Mouse (Mus musculus): Measurements from ENCODE around the gene Rabl3. TPM values are rescaled to one million over a fixed set of nuclear protein-coding genes. Genes with fewer than 3 reads are reported as not detected.

Gene Rabl3
- total and polyA plus RNA-seq, 3 experiments, result 7.3 to 13.5 TPM; not detected in 1

- Histone ChIP-seq H3K4me1 (ENCODE audit: control insufficient read depth in 1 of 2, insufficient read depth in 2 of 2, low read length in 2 of 2) (no peaks in the 10 kb centered on the region), H3K27me3 (ENCODE audit: control insufficient read depth in 1 of 2, insufficient read depth in 2 of 2, low read length in 2 of 2) (no peaks in the 10 kb centered on the region; a peak in 1 of 4 replicates), H3K36me3 (ENCODE audit: control insufficient read depth in 1 of 2, insufficient read depth in 2 of 2, low read length in 2 of 2) (no peaks in the 10 kb centered on the region), H3K4me3 (ENCODE audit: control insufficient read depth in 1 of 2, insufficient read depth in 1 of 2, low read depth in 2 of 2, low read length in 2 of 2) (no peak overlapping the region), H3K27ac (ENCODE audit: control insufficient read depth, low read depth, low read length) (no peak overlapping the region), H3K79me2 (ENCODE audit: control insufficient read depth, insufficient read depth, low read length, poor library complexity) (no peaks in the 10 kb centered on the region), H3K9ac (ENCODE audit: control insufficient read depth, low read depth, low read length, poor library complexity, severe bottlenecking) (no peak overlapping the region), H3K9me3 (replicated peaks; ENCODE audit: insufficient read depth, low read length) (no peaks in the 10 kb centered on the region)
- TF ChIP-seq SMC3 (IDR thresholded peaks at IDR 0.05; ENCODE audit: low read depth, low read length) (no peak), EP300 (IDR thresholded peaks at IDR 0.05; ENCODE audit: low read depth in 1 of 2, low read length in 2 of 2) (no peak), CHD2 (IDR thresholded peaks at IDR 0.05; ENCODE audit: low read length) (no peak), E2F4 (IDR thresholded peaks at IDR 0.05; ENCODE audit: borderline replicate concordance, low read depth, low read length) (no peak), GABPA (IDR thresholded peaks at IDR 0.05; ENCODE audit: low read depth, low read length) (no peak), JUND (IDR thresholded peaks at IDR 0.05; ENCODE audit: low read depth, low read length) (no peak), HCFC1 (IDR thresholded peaks at IDR 0.05; ENCODE audit: low read depth, low read length) (no peak), ZC3H11A (IDR thresholded peaks at IDR 0.05; ENCODE audit: low read depth, low read length) (no peak), UBTF (IDR thresholded peaks at IDR 0.05; ENCODE audit: borderline replicate concordance, insufficient read depth, low read depth, low read length) (no peak), RAD21 (IDR thresholded peaks at IDR 0.05; ENCODE audit: low read depth, low read length) (no peak), ZNF384 (IDR thresholded peaks at IDR 0.05; ENCODE audit: low read depth, low read length) (no peak), MEF2A (IDR thresholded peaks at IDR 0.05; ENCODE audit: extremely low read depth, insufficient replicate concordance, low read depth, low read length, poor library complexity, severe bottlenecking) (no peak), SIN3A (IDR thresholded peaks at IDR 0.05; ENCODE audit: low read length) (no peak), ZMIZ1 (IDR thresholded peaks at IDR 0.05; ENCODE audit: low read depth, low read length) (no peak)
- no peak for DNase-seq (ENCODE audit: low read depth, low spot score)
Measured at GRCm38 (mm10) chr16:37612013-37612412, 72.3 kb downstream of the Rabl3 start.

DNA sequence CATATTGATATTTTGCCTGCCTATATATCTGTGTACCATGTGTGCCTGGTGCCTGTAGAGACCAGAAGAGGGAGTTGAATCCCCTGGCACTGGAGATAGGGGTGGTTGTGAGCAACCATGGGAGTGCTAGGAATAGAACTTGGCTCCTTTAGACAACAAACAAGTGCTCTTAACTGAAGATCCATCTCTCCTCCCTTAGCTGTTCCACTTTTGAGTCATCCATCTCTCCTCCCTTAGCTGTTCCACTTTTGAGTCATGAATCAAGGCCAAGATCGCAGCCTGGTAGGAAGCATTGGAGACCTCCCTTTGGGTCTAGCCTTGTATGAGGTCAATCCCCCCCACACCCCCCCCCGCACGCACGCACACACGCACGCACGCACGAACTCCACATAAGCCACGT, 74.9 kb downstream of the Rabl3 start:
- H3K79me2 ChIP-seq (ENCODE audit: control insufficient read depth, insufficient read depth, low read length, poor library complexity), result no peaks in the 10 kb centered on the region
- DNase-seq (ENCODE audit: low read depth, low spot score), result no peak
- H3K4me1 ChIP-seq (ENCODE audit: control insufficient read depth in 1 of 2, insufficient read depth in 2 of 2, low read length in 2 of 2), result no peaks in the 10 kb centered on the region
- TF ChIP-seq ELF1 (IDR thresholded peaks at IDR 0.05; ENCODE audit: low read depth, low read length) (no peak), NRF1 (IDR thresholded peaks at IDR 0.05; ENCODE audit: insufficient read depth, low read depth, low read length, poor library complexity, severe bottlenecking) (no peak), MYB (IDR thresholded peaks at IDR 0.05; ENCODE audit: low read depth, low read length) (no peak), POLR2AphosphoS2 (IDR thresholded peaks at IDR 0.05; ENCODE audit: low read length) (no peak), ZC3H11A (IDR thresholded peaks at IDR 0.05; ENCODE audit: low read depth, low read length) (no peak), USF1 (IDR thresholded peaks at IDR 0.05; ENCODE audit: low read depth, low read length) (no peak), USF2 (IDR thresholded peaks at IDR 0.05; ENCODE audit: borderline replicate concordance in 1 of 2, insufficient read depth in 1 of 2, low read depth in 1 of 2, low read length in 2 of 2) (no peak), TCF12 (IDR thresholded peaks at IDR 0.05; ENCODE audit: low read depth, low read length) (no peak), GABPA (IDR thresholded peaks at IDR 0.05; ENCODE audit: low read depth, low read length) (no peak), KAT2A (conservative IDR thresholded peaks at IDR 0.05; ENCODE audit: low read depth, low read length) (no peak), MAFK (IDR thresholded peaks at IDR 0.05; ENCODE audit: borderline replicate concordance, low read depth, low read length) (no peak), GATA1 (IDR thresholded peaks at IDR 0.05; ENCODE audit: low read depth, low read length) (no peak), RCOR1 (IDR thresholded peaks at IDR 0.05; ENCODE audit: low read depth, low read length) (no peak), HCFC1 (IDR thresholded peaks at IDR 0.05; ENCODE audit: low read depth, low read length) (no peak), POLR2AphosphoS5 (IDR thresholded peaks at IDR 0.05; ENCODE audit: borderline replicate concordance, low read depth, low read length) (no peak), ZNF384 (IDR thresholded peaks at IDR 0.05; ENCODE audit: low read depth, low read length) (no peak)
- H3K27ac ChIP-seq (ENCODE audit: control insufficient read depth, low read depth, low read length), result no peak overlapping the region
- no peak overlapping the region for H3K9ac ChIP-seq (ENCODE audit: control insufficient read depth, low read depth, low read length, poor library complexity, severe bottlenecking)
- no peaks in the 10 kb centered on the region; a peak in 3 of 4 replicates for H3K27me3 ChIP-seq (ENCODE audit: control insufficient read depth in 1 of 2, insufficient read depth in 2 of 2, low read length in 2 of 2)
- no peak overlapping the region for H3K4me3 ChIP-seq (ENCODE audit: control insufficient read depth in 1 of 2, insufficient read depth in 1 of 2, low read depth in 2 of 2, low read length in 2 of 2)
- H3K36me3 ChIP-seq (ENCODE audit: control insufficient read depth in 1 of 2, insufficient read depth in 2 of 2, low read length in 2 of 2), result no peaks in the 10 kb centered on the region
- no peaks in the 10 kb centered on the region for H3K9me3 ChIP-seq (replicated peaks; ENCODE audit: insufficient read depth, low read length)

Measured in MEL (cell line).